Mouse (Mus musculus): ENCODE measurements around the gene Fam3a. TPM values are rescaled to one million over a fixed set of nuclear protein-coding genes. Genes with fewer than 3 reads are reported as not detected.

The Fam3a gene
- total RNA-seq (2012; rRNA removed) (8.7 and 12.5 TPM in 2 replicates), total RNA-seq (2014; rRNA removed) (7.1 and 7.7 TPM in 2 replicates), polyA plus RNA-seq (2012; ENCODE audit: insufficient read length, low read depth) (8.3 and 12.3 TPM in 2 replicates)

GRCm38 (mm10) chrX:74392535-74393443 lies at the start of gene Fam3a, which contains the start of gene Ikbkg:
TSS of gene Fam3a (minus strand) at chrX:74393272.
TSS of gene Ikbkg (plus strand) at chrX:74393290.
- Histone ChIP-seq H3K27me3 (replicated peaks) (no peaks in the 10 kb centered on the region), H3K36me3 (replicated peaks in 1 of 2; ENCODE audit: control insufficient read depth in 1 of 2, insufficient read depth in 1 of 2, low read length in 1 of 2) (peaks cover 9 to 14% of the 10 kb centered on the region in 2 experiments), H3K27ac (ENCODE audit: insufficient read depth, low read depth) (peak within 1 kb of the TSS; percentile 60), H3K9ac (ENCODE audit: insufficient read depth, low read depth) (peak within 1 kb of the TSS; percentile 88), H3K4me3 (replicated peaks in 1 of 3; ENCODE audit: low read depth in 2 of 3, low read length in 2 of 3, poor library complexity in 1 of 3) (peak within 1 kb of the TSS; percentile 69 to 79 (median 77)), H3K79me2 (replicated peaks; ENCODE audit: control insufficient read depth, extremely low read depth, insufficient read depth, poor library complexity, severe bottlenecking) (no peaks in the 10 kb centered on the region), H3K9me3 (replicated peaks; ENCODE audit: low read length) (no peaks in the 10 kb centered on the region), H3K4me2 (ENCODE audit: insufficient read depth, low read depth, poor library complexity, severe bottlenecking) (peak within 1 kb of the TSS; percentile 79), H3K4me1 (ENCODE audit: control insufficient read depth in 1 of 2, insufficient read depth in 2 of 2) (peaks cover 0 to 4% of the 10 kb centered on the region in 2 experiments; a peak in 1 of 4 replicates)
- TF ChIP-seq USF2 (conservative IDR thresholded peaks at IDR 0.05; ENCODE audit: low read depth, low read length) = no peak
- TF ChIP-seq MXI1 (IDR thresholded peaks at IDR 0.05; ENCODE audit: low read depth, low read length) = peak; percentile 41; the same call in 1 of the 2 replicates
- TF ChIP-seq TCF12 (IDR thresholded peaks at IDR 0.05; ENCODE audit: low read depth, low read length) = peak; percentile 58; the same call in 1 of the 2 replicates
- peak; percentile 56; the same call in 1 of the 2 replicates for TF ChIP-seq HCFC1 (IDR thresholded peaks at IDR 0.05; ENCODE audit: low read depth, low read length)
- TF ChIP-seq RAD21 (IDR thresholded peaks at IDR 0.05; ENCODE audit: low read depth, low read length) = peak; percentile 30
- peak; percentile 54 for TF ChIP-seq NRF1 (IDR thresholded peaks at IDR 0.05; ENCODE audit: low read depth, low read length)
- no peak for TF ChIP-seq PAX5 (IDR thresholded peaks at IDR 0.05; ENCODE audit: low read length)
- peak in 1 of 2 experiments; percentile 43; a peak in 2 of 4 replicates for TF ChIP-seq CTCF (conservative IDR thresholded peaks at IDR 0.05 in 1 of 2, IDR thresholded peaks at IDR 0.05 in 1 of 2; ENCODE audit: low read depth in 2 of 2, low read length in 2 of 2)
- peak; percentile 59; the same call in 1 of the 2 replicates for TF ChIP-seq TBP (conservative IDR thresholded peaks at IDR 0.05; ENCODE audit: low read depth, low read length)
- 0 out of 2 replicates have a peak, but pooled peaks have one; percentile 43 for TF ChIP-seq MAZ (IDR thresholded peaks at IDR 0.05; ENCODE audit: low read depth, low read length)
- no peak for TF ChIP-seq ZKSCAN1 (IDR thresholded peaks at IDR 0.05; ENCODE audit: borderline replicate concordance, low read depth, low read length)
- no peak for TF ChIP-seq ETS1 (conservative IDR thresholded peaks at IDR 0.05; ENCODE audit: low read depth, low read length)
- peak; percentile 61 for TF ChIP-seq NELFE (IDR thresholded peaks at IDR 0.05; ENCODE audit: low read depth, low read length)
- peak; percentile 60; the same call in 1 of the 2 replicates for TF ChIP-seq MAX (IDR thresholded peaks at IDR 0.05; ENCODE audit: low read length)
- TF ChIP-seq SIN3A (IDR thresholded peaks at IDR 0.05; ENCODE audit: low read length) = peak; percentile 72
- TF ChIP-seq RCOR1 (conservative IDR thresholded peaks at IDR 0.05; ENCODE audit: low read depth, low read length) = no peak
- no peak for TF ChIP-seq CHD1 (IDR thresholded peaks at IDR 0.05; ENCODE audit: low read depth, low read length)
- 0 out of 2 replicates have a peak, but pooled peaks have one; percentile 11 for TF ChIP-seq BHLHE40 (IDR thresholded peaks at IDR 0.05; ENCODE audit: low read depth, low read length)
- 0 out of 2 replicates have a peak, but pooled peaks have one; percentile 12 for TF ChIP-seq SMC3 (IDR thresholded peaks at IDR 0.05; ENCODE audit: low read depth, low read length)
- TF ChIP-seq IRF4 (IDR thresholded peaks at IDR 0.05; ENCODE audit: low read depth, low read length) = 0 out of 2 replicates have a peak, but pooled peaks have one; percentile 21
- TF ChIP-seq GABPA (IDR thresholded peaks at IDR 0.05; ENCODE audit: insufficient replicate concordance, low read depth, low read length) = no peak
- peak; percentile 70 for TF ChIP-seq POLR2A (IDR thresholded peaks at IDR 0.05; ENCODE audit: low read depth, low read length)
- 0 out of 2 replicates have a peak, but pooled peaks have one; percentile 5 for TF ChIP-seq KAT2A (IDR thresholded peaks at IDR 0.05; ENCODE audit: insufficient replicate concordance, low read length)
- DNase-seq (ENCODE audit: extremely low read depth) = peak; percentile 86
- dilution Hi-C loops (cut with MboI; ENCODE audit: extremely low pct_ligation_motif_present, extremely low pct_unique_long_range_greater_than_20kb, low sequenced_read_pairs) (no loop called here), in situ Hi-C loops (cut with MboI; ENCODE audit: low pct_ligation_motif_present, low pct_unique_long_range_greater_than_20kb, low sequenced_read_pairs) (loop anchor here (25.0 kb wide), 1 partner anchor 605 kb away; the partner anchor contains the start of genes Idh3g and Ssr4)

All from CH12.LX (cell line).